Mouse (Mus musculus): Measurements from ENCODE around the gene Pdia3. TPM values are rescaled to one million over a fixed set of nuclear protein-coding genes. Genes with fewer than 3 reads are reported as not detected.

Pdia3 gene
- polyA plus RNA-seq (2015; fragmentation: Nextera tagmentation; extraction: Ambion mirVana) = 344 and 398 TPM in 2 replicates

DNA sequence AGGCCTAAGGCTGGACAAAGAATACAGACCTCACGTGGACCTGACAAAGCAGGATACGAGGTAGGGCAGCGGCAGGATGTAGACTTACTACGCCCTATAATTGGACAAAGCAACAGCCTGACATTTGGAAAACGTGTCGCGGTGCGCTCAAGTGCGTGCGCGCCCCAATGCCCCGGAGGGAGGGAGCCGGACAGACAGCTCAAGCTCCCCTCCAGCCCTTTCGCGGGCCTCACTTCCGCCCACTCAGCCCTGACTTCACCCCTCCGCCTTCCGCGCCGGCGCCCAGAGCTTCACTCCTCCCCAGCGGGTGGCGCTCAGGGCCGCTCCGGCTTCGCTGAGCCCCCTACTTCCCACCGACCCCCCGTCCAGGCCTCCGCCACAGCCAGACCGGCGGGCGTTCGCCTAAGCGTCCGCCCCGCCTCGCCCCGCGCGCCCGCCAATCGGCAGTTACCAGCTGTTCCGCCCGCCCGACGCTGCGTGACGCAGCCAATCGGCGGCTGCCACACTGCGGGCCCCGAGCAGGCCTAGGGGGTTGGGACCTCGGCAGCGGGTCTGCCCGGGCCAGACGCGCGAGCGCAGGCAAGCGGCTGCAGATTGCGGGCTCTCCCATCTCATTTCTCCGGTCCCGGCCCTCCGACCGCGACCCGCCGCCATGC, at the start of gene Pdia3, which contains the start of gene Catsper2:
Gene Pdia3 (plus strand): TSS at position 389 of the 656 bp plus-strand sequence.
Gene Catsper2 (minus strand): TSS at position 406 of the 656 bp plus-strand sequence.

GRCm38 (mm10) chr2:121386961-121387575, 26.5 kb upstream of the Pdia3 start, which contains the start of gene Strc:
Gene Strc, minus strand, starts transcription at chr2:121387168.

GRCm38 (mm10) chr2:121444178-121444577, 30.6 kb downstream of the Pdia3 start, which contains the start of gene Ell3:
Gene Ell3, minus strand, starts transcription at chr2:121444278.

GRCm38 (mm10) chr2:121448739-121449535, 35.4 kb downstream of the Pdia3 start, which contains the start of gene Serf2:
Gene Serf2, plus strand, starts transcription at chr2:121449195.

DNA sequence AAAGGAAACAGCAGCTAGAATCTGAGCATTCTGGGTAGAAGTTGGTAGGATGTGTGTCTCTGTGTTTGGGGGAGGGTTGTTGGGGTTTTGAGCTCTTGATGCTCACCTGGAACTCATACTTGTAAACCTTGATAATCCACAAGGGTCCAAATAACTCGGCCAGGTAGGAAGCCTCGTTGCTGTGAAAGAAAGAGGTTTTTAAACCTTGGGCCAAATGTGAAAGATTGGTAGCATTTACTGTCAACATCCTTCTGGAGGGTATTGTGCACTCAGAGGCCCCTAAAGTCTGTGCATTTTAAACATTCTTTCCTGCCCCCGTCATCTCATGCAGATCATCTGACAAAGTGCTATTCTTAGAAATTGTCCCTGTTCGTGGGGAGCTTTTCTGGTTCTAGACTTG, 39.4 kb downstream of the Pdia3 start, which contains the start of gene Hypk:
Gene Hypk (plus strand): TSS at position 301 of the 400 bp plus-strand sequence.

GRCm38 (mm10) chr2:121456692-121457642, 43.4 kb downstream of the Pdia3 start, which contains the start of gene Serinc4:
Gene Serinc4, minus strand, starts transcription at chr2:121456781.

GRCm38 (mm10) chr2:121473301-121474179, 60.0 kb downstream of the Pdia3 start, which contains the start of gene Mfap1b:
Gene Mfap1b, minus strand, starts transcription at chr2:121474067.

Small RNA genes lying within 50 kb of the gene (microRNA-seq; reads per million reads assigned to microRNA genes)
- gene Gm22953 = not detected

Other genes with a start within 250 kb of the Pdia3 start
- gene Tubgcp4, start 243.1 kb upstream of the Pdia3 start, polyA plus RNA-seq (2015; fragmentation: Nextera tagmentation; extraction: Ambion mirVana) = 17.4 and 19.6 TPM in 2 replicates
- 4.8 TPM in 2 replicates for gene Zscan29, start 242.7 kb upstream of the Pdia3 start, polyA plus RNA-seq (2015; fragmentation: Nextera tagmentation; extraction: Ambion mirVana)
- 15.2 and 16.1 TPM in 2 replicates for gene Trp53bp1, start 142.4 kb upstream of the Pdia3 start, polyA plus RNA-seq (2015; fragmentation: Nextera tagmentation; extraction: Ambion mirVana)
- gene Map1a, start 124.2 kb upstream of the Pdia3 start, polyA plus RNA-seq (2015; fragmentation: Nextera tagmentation; extraction: Ambion mirVana) = 5.1 and 7.2 TPM in 2 replicates
- 8.2 and 8.4 TPM in 2 replicates for gene Ppip5k1, start 58.4 kb upstream of the Pdia3 start, polyA plus RNA-seq (2015; fragmentation: Nextera tagmentation; extraction: Ambion mirVana)
- gene Ckmt1, start 56.1 kb upstream of the Pdia3 start, polyA plus RNA-seq (2015; fragmentation: Nextera tagmentation; extraction: Ambion mirVana) = 25.7 and 29.6 TPM in 2 replicates
- gene Strc, start 26.6 kb upstream of the Pdia3 start, polyA plus RNA-seq (2015; fragmentation: Nextera tagmentation; extraction: Ambion mirVana) = not detected in 2 replicates
- gene Catsper2, start within 50 bp of the Pdia3 start, polyA plus RNA-seq (2015; fragmentation: Nextera tagmentation; extraction: Ambion mirVana) = 1.2 and 2.3 TPM in 2 replicates
- gene Ell3, start 30.5 kb downstream of the Pdia3 start, polyA plus RNA-seq (2015; fragmentation: Nextera tagmentation; extraction: Ambion mirVana) = 1.7 and 2.0 TPM in 2 replicates
- gene Serf2, start 35.4 kb downstream of the Pdia3 start, polyA plus RNA-seq (2015; fragmentation: Nextera tagmentation; extraction: Ambion mirVana) = 369 and 420 TPM in 2 replicates
- gene Hypk, start 39.5 kb downstream of the Pdia3 start, polyA plus RNA-seq (2015; fragmentation: Nextera tagmentation; extraction: Ambion mirVana) = 64.0 and 65.0 TPM in 2 replicates
- gene Serinc4, start 43.0 kb downstream of the Pdia3 start, polyA plus RNA-seq (2015; fragmentation: Nextera tagmentation; extraction: Ambion mirVana) = 0.06 and 0.17 TPM in 2 replicates
- gene Mfap1b, start 60.3 kb downstream of the Pdia3 start, polyA plus RNA-seq (2015; fragmentation: Nextera tagmentation; extraction: Ambion mirVana) = 26.0 and 30.9 TPM in 2 replicates
- 12.4 and 13.6 TPM in 2 replicates for gene Mfap1a, start 92.9 kb downstream of the Pdia3 start, polyA plus RNA-seq (2015; fragmentation: Nextera tagmentation; extraction: Ambion mirVana)
- gene Wdr76, start 92.9 kb downstream of the Pdia3 start, polyA plus RNA-seq (2015; fragmentation: Nextera tagmentation; extraction: Ambion mirVana) = 2.6 and 2.7 TPM in 2 replicates